Mouse (Mus musculus): ENCODE results near the gene Guca2a.

DNA sequence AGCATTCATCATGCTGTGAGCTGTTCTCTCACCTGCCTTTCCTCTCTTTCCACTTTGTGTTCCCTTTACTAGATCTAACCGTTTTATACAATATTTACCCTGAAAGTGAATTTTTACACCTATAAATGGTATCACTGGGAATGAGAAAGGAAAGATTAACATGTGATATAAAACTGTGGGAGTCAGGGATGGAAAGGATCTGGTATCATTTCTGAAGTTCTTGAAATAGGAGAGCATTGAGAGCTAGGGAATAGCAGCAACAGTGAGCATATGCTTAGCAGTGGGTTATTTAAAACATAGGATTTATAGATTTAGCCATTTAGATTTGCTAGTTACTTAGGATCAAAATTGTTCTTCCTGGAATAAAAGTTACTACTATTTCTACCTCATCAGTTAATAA is 47.5 kb upstream of the Guca2a start:
- TF ChIP-seq POLR2A (IDR thresholded peaks at IDR 0.05; ENCODE audit: borderline replicate concordance, extremely low read depth, low read depth, low read length) (no peak), CTCF (IDR thresholded peaks at IDR 0.05; ENCODE audit: insufficient read depth, low read length) (no peak)

Measured in lung, adult 2 months (tissue).